Mouse (Mus musculus) megakaryocyte progenitor cell, adult 5-6 weeks (primary cell): ENCODE data around the gene Nasp. TPM values are rescaled to one million over a fixed set of nuclear protein-coding genes. Genes with fewer than 3 reads are reported as not detected.
"Not testable (repeated sequence)": the region's sequence is repeated elsewhere in the genome, so short reads cannot be mapped to it uniquely, and the experiment has no call there.

Experiments used
- ATAC-seq: replicated peaks from 2 replicates; pipeline ENCODE4 v1.8.0; 2016; ENCODE audit warnings: mild to moderate bottlenecking, moderate TSS enrichment, inconsistent platforms; ENCODE audit not compliant: poor library complexity
- total RNA-seq, 2 experiments: library from RNA; stranded (forward) in 1 of 2; stranded (reverse) in 1 of 2; fragments of 157-497, 149-512 nt in 1 of 2; fragments of 200-1000 nt in 1 of 2; gene quantifications; 2 replicates each; pipeline versions ENCODE4 v1.2.3 to v1.2.4; 2015 to 2017

Gene Nasp
- total RNA-seq (2015) (179 and 194 TPM in 2 replicates), total RNA-seq (2017) (414 and 474 TPM in 2 replicates)

GRCm38 (mm10) chr4:116627722-116628662 is at the start of gene Nasp:
Nasp (minus strand) TSS chr4:116627941.
- ATAC-seq = peak; percentile 76

DNA sequence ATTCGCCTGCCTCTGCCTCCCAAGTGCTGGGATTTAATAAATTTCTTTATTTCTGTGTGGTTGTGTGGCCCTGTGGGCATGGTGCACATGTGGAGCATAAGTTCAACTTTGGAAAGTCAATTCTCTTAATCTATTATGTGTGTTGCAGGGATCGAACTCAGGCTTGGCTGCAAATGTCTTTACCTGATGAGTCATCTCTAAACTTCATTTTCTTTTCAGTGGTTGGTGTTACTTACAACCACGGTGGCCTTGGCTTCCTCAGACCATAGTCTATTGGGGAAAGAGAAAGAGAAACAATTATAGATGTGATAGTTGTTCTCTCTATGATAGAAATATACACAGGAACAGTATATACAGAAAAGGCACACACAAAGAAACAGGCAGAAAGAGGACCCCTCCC is 48.3 kb upstream of the Nasp start:
- ATAC-seq = no peak

DNA sequence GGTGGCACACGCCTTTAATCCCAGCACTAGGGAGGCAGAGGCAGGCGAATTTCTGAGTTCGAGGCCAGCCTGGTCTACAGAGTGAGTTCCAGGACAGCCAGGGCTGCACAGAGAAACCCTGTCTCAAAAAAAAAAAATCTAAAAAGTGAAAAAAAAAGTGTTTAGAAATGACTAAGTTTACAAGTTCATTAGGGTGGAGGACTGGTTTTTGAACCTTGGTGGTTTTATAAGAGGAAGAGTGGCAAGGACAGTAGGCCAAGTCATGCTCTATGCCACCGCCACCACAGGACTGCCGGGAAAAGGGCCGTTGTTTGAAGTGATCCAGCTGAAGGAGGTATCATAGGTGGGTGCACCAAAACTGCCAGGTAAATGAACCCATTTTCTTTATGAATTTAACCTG is 47.0 kb upstream of the Nasp start:
- not testable (repeated sequence) for ATAC-seq

DNA sequence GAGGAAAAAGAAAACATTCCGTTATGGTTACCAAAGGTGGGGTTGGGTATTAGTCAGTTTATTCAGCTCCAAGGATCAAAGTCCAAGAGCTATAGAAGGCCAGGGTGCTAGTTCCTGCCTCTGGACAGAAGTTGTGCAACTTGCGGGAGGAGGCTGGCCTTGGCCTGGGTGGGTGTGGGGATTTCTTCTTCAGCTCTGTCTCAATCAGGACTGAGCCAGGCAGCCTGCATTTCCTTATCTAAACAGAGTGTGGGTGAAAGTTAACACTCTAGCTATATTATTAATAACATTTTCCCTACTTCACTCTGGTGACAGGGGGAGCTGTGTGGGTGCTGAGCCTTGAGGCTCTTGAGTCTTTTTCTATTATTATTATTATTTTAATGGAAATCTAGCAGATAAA is 45.0 kb upstream of the Nasp start:
- ATAC-seq = peak; percentile 88

DNA sequence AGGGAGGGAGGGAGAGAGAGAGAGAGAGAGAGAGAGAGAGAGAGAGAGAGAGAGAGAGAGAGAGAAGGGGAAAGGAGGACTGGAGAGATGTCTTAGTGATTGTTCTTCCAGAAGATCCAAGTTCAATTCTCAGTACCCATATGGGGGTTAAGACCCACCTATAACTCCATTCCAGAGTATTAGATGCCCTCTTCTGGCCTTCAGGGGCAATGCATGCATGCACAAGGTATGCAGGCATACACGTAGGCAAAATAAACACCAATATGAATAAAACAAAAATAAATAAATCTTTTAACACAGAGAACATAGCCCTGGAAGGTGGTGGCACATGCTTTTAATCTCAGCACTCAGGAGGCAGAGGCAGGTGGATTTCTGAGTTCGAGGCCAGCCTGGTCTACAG is 41.5 kb upstream of the Nasp start:
- ATAC-seq = no peak

DNA sequence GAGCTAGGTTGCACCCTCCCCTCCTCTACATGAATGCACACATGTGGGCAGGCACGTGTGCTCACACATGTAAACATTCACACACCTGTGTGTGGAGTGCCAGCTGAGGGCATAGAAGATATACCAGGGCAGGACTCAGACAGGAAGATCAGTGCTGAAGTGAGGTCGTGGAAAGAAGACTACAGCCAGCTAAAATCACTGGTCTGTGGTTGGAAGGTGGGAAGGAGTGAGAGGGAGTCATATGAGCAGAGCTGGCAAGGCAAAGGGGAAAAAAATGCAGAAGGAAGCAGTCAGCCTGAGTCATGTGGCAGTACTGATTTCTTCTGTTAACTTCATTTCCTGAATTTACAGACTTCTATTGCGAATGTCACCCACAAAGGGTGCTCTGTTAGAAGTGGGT is 40.4 kb upstream of the Nasp start:
- peak; percentile 81 for ATAC-seq

GRCm38 (mm10) chr4:116666625-116667024 is 38.9 kb upstream of the Nasp start:
- no peak for ATAC-seq

DNA sequence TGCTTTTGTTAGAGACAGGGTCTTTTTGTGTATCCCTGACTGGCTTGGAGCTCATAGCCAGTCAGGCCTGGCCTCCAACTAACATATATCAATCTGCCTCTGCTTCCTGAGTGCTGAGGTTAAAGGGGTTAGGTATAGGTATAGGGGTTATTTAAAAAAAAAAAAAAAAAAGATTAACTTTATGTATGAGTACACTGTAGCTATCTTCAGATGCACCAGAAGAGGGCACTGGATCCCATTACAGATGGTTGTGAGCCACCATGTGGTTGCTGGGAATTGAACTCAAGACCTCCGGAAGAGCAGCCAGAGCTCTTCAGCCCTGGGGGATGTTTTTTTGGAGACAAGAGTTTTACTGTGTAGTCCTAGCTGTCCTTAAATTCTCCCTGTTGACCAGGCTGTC is 34.3 kb upstream of the Nasp start:
- ATAC-seq = no peak

DNA sequence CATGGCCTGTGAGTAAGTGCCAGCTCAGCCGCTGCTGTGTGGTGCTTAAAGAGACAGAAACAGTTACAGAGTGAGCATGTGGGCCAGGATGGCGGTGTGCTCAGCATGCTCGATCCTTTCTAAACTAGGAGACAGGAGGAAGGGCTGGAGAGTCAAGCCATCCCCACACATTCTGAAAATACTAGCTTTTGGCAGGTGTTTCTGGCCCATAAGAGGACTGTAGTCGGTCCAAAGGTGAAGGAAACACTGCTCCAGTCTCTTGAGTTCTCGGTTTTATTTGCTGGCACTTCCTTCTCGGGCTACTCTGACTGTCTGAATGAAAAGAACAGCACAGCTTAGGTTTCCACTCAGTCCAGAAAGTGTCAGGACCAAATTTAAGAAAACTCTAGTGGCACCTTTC is 33.1 kb upstream of the Nasp start:
- no peak for ATAC-seq

DNA sequence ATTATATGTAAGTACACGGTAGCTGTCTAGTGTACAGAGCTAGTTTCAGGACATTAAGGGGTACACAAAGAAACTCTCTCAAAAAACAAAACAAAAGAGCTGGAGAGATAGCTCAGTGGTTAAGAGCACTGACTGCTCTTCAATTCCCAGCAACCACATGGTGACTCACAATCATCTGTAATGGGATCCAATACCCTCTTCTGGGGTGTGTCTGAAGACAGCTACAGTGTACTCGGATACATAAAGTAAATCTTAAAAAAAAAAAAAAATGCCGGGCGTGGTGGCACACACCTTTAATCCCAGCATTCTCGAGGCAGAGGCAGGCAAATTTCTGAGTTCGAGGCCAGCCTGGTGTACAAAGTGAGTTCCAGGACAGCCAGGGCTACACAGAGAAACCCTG is 32.2 kb upstream of the Nasp start:
- not testable (repeated sequence) for ATAC-seq

DNA sequence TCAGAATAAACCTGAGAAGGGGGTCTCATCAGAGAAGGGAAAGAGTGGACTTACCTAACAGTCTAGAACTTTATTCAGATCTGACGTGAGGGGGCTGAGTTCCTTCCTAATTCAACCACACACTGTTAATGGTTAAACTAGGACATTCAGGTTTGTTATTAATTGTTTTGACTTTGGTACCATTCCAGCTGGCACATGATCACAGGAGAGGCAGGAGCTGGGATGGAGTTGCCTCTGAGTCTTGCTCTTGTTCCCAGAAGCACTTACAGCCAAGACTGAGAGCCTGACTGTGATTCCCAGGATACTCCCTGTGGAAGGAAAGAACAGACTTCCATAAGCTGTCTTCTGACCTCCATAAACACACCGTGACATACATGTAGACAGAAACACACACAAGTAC is 31.7 kb upstream of the Nasp start:
- no peak for ATAC-seq

- no peak for ATAC-seq
Measured at GRCm38 (mm10) chr4:116657971-116658370, 30.2 kb upstream of the Nasp start.

- no peak for ATAC-seq
Measured at GRCm38 (mm10) chr4:116655658-116656057, 27.9 kb upstream of the Nasp start.

DNA sequence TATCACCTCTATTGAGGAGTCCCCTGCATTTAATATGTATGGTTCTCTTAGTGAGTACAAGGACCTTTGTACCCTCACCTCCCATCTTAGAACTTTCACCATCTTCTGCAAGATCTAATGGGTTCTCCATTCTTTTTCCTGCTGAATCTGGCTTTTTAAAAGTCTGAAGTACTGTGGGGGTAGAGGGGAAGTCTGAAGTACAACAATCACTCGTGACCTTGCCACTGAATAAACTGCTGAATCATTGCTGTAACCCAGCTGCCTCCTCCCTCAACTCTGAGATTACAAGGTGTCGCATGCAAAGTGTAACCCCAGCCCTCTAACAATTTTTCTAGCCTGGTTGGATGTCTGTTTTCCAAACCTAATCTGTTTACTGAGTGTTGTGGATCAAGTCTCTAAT is 27.4 kb upstream of the Nasp start:
- peak; percentile 53 for ATAC-seq

- ATAC-seq = no peak
Measured at GRCm38 (mm10) chr4:116653228-116653627, 25.5 kb upstream of the Nasp start.

- ATAC-seq = peak; percentile 13; the same call in 1 of the 2 replicates
Measured at GRCm38 (mm10) chr4:116651797-116652135, 24.0 kb upstream of the Nasp start.

GRCm38 (mm10) chr4:116650924-116651796 is 23.4 kb upstream of the Nasp start, which contains the start of gene Akr1a1:
Akr1a1 (minus strand) TSS chr4:116651680.
- ATAC-seq = peak; percentile 92

- no peak for ATAC-seq
Measured at GRCm38 (mm10) chr4:116650365-116650764, 22.6 kb upstream of the Nasp start.

DNA sequence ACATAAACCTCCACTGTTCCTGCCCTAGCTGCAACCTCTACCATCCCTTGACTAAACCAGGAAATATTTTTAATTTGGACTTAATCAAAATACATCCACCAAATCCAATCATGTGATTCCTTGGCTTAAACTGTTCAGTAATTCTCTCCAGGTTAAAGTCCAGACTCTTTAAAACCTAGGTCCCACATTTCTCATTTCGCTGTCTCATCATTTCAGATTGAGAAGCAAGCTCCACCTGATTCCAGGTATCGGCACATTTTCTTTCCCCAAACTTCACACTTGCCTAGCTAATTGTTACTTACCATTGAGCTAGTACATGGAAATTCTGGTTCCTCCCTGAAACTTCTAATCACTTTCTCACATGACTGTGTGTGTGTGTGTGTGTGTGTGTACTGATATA is 21.7 kb upstream of the Nasp start:
- no peak for ATAC-seq

- no peak for ATAC-seq
Measured at GRCm38 (mm10) chr4:116645624-116646023, 17.9 kb upstream of the Nasp start.

DNA sequence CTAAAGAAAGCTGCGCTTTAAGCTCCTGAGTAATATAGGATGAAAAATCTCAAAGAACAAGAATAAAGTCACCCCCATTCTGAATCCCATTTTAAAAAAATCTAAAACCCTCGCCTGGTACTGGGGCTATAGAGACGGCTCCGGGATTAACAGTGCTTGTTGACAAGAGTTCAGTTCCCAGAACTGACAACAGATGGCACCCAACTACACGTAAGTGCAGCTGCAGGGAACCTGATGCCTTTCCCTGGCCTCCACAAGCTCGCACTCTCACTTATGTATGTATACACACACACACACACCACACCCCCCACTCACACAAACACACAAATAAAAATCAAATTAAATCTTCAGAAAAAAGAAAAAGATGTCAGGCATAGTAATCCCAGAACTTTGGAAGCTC is 16.6 kb upstream of the Nasp start:
- peak; percentile 95 for ATAC-seq

DNA sequence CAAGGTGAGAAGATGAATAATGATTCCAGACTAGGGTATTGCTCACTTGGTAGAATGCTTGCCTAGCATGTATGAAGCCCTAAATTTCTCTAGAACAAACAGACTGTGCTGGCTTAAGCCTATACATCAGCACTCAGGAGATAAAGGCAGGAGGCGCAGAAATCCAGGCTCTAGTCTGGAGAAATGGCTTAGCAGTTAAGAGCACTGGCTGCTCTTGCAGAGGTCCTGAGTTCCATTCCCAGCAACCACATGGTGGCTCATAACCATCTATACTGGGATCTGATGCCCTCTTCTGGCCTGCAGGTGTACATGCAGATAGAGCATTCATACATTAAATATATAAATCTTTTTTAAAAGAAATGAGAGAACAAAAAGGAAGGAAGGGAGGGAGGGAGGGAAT is 14.3 kb upstream of the Nasp start:
- ATAC-seq = no peak
